Mouse (Mus musculus) midbrain, postnatal 0 days (tissue): ENCODE results near the gene Nudt19. TPM values are rescaled to one million over a fixed set of nuclear protein-coding genes. Genes with fewer than 3 reads are reported as not detected.
"Not testable (repeated sequence)": the region's sequence is repeated elsewhere in the genome, so short reads cannot be mapped to it uniquely, and the experiment has no call there.

Experiments
- ATAC-seq: fragments of 200-750 bp; cut with Nextera tagmentation; 2 replicates; pipeline ENCODE4 v1.8.0; 2017; ENCODE audit warnings: moderate number of reproducible peaks, mild to moderate bottlenecking, moderate TSS enrichment, moderate library complexity; ENCODE audit not compliant: low FRiP score
- DNase-seq: peaks from one replicate; pipeline ENCODE4 v3.0.0-alpha.2; 2015; ENCODE audit warnings: low spot score
- H3K27ac ChIP-seq: fragments of 300-500 bp; sonication (generic); 2 replicates; pipeline ENCODE4 v1.5.1; 2014; ENCODE audit warnings: low read depth, mild to moderate bottlenecking, low read length, mixed read lengths
- H3K27me3 ChIP-seq: fragments of 300-500 bp; sonication (generic); 2 replicates; pipeline ENCODE4 v1.6.1; 2014; ENCODE audit warnings: low read length, control low read depth, mixed read lengths; ENCODE audit not compliant: insufficient read depth
- H3K36me3 ChIP-seq: fragments of 300-500 bp; sonication (generic); 2 replicates; pipeline ENCODE4 v1.6.1; 2014; ENCODE audit warnings: low read length, control low read depth, mixed read lengths; ENCODE audit not compliant: insufficient read depth
- H3K4me1 ChIP-seq: fragments of 300-500 bp; sonication (generic); 2 replicates; pipeline ENCODE4 v1.6.1; 2014; ENCODE audit warnings: mild to moderate bottlenecking, control low read depth, antibody characterized with exemption, low read length, mixed read lengths; ENCODE audit not compliant: insufficient read depth
- H3K4me2 ChIP-seq: fragments of 300-500 bp; sonication (generic); 2 replicates; pipeline ENCODE4 v1.6.1; 2014; ENCODE audit warnings: low read depth, mild to moderate bottlenecking, low read length, mixed read lengths; ENCODE audit not compliant: poor library complexity, severe bottlenecking
- H3K4me3 ChIP-seq: fragments of 300-500 bp; sonication (generic); 2 replicates; pipeline ENCODE4 v1.5.1; 2014; ENCODE audit warnings: low read depth, mild to moderate bottlenecking, low read length, moderate library complexity
- H3K9ac ChIP-seq: fragments of 300-500 bp; sonication (generic); replicated peaks from 2 replicates; pipeline ENCODE4 v1.6.1; 2014; ENCODE audit warnings: mild to moderate bottlenecking, low read length, moderate library complexity, mixed read lengths; ENCODE audit not compliant: poor library complexity, severe bottlenecking
- H3K9me3 ChIP-seq: fragments of 300-500 bp; sonication (generic); 2 replicates; pipeline ENCODE4 v1.6.1; 2016; ENCODE audit warnings: low read length, control low read depth
- CTCF ChIP-seq: IDR thresholded peaks from 2 replicates; pipeline ENCODE4 v1.5.1; 2016; ENCODE audit warnings: antibody characterized with exemption, mild to moderate bottlenecking
- WGBS: fragments of 180-500 bp; shearing (Covaris S2); extraction: QIAGEN DNeasy Blood & Tissue Kit; methylation state at CpG from one replicate; pipeline ENCODE4 v1.1.7; 2014; 5-methylcytosine and 5-hydroxymethylcytosine counted together
- polyA plus RNA-seq: library from polyadenylated mRNA; unstranded; fragments of >200 nt; fragmentation: Nextera tagmentation; extraction: Ambion mirVana; gene quantifications from 2 replicates; pipeline ENCODE4 v1.2.1, GENCODE M21; 2015
- total RNA-seq: library from RNA; depleted of rRNA; stranded (reverse); fragments of >200 nt; gene quantifications from 2 replicates; pipeline ENCODE4 v1.2.3, GENCODE M21; 2014

The Nudt19 gene
- total and polyA plus RNA-seq, 2 experiments from 2014 or later = 49.3 to 128 TPM

DNA sequence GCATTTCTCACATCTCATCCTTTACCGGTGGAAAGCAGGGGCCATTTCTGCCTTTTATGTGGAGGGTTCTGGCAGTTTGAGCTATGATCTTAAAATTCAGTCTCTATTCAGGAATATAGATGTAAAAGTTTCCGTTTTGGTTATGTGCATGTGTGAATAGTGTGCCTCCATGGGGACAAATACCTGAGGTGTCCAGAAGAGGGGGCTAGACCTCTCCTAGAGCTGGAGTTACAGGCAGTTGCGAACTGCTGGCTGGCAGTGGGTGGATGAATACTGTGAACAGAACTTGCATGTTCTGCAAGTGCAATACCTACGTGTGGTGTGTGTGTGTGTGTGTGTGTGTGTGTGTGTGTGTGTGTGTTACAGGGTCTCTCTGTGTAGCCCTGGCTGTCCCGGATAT is 26.6 kb upstream of the Nudt19 start:
- Histone ChIP-seq H3K4me3 (no peak overlapping the region), H3K27ac (no peak overlapping the region), H3K36me3 (no peaks in the 10 kb centered on the region), H3K4me2 (no peak overlapping the region), H3K9ac (no peak overlapping the region), H3K4me1 (peaks cover 8% of the 10 kb centered on the region), H3K9me3 (no peaks in the 10 kb centered on the region), H3K27me3 (peaks cover 30% of the 10 kb centered on the region)
- peak; percentile 33 for TF ChIP-seq CTCF
- ATAC-seq (no peak), DNase-seq (no peak)
- WGBS = 77% methylated on average over 5 of the region's 5 CpGs

DNA sequence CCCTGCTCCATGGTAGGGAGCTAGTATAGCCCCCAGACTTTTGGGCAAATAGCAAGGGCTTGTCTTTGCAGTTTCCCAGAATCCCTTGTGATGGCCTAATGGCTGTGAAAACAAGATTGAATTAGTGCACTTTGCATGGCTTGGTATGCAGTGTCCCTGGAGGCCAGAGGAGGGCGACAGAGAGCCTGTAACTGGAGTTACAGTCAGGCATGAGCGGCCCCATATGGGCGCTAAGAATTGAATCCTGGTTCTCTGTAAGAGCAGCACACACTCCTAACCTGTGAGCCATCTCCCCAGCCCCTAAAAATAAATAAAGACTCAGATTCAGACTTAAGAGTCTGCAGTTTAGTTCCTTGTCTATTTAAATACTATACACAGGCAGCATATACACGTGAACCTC is 23.7 kb upstream of the Nudt19 start:
- Histone ChIP-seq H3K4me1 (no peaks in the 10 kb centered on the region), H3K27me3 (peaks cover 28% of the 10 kb centered on the region), H3K36me3 (no peaks in the 10 kb centered on the region), H3K4me2 (no peak overlapping the region), H3K9me3 (no peaks in the 10 kb centered on the region), H3K9ac (no peak overlapping the region), H3K27ac (no peak overlapping the region), H3K4me3 (no peak overlapping the region)
- WGBS = 31% methylated on average over 4 of the region's 4 CpGs
- peak; percentile 66 for TF ChIP-seq CTCF
- ATAC-seq (no peak), DNase-seq (peak; percentile 32)

DNA sequence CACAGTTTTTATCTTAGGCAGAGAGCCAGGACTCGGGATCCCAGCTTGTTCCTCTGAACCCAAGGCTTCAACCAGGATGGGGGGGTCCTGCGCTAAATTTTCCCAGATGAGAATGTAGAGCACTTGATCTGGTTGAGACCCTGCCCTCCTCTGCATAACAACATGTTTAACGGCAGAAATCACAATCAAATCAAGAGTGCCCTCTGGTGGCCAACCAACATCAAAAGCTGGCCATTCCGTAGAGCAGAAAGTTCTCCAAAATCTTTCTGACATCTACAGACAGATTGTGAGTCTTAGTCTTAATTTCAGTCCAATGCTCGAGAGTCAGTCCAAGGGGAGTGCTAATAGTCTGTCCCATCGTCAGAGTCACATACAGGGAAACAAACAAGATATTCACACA is 14.8 kb upstream of the Nudt19 start:
- 18% methylated on average over 6 of the region's 6 CpGs for WGBS
- H3K9me3 ChIP-seq, H3K4me3 ChIP-seq, H3K4me2 ChIP-seq, H3K36me3 ChIP-seq, DNase-seq, H3K27ac ChIP-seq, H3K27me3 ChIP-seq, H3K4me1 ChIP-seq, H3K9ac ChIP-seq, ATAC-seq: not testable (repeated sequence)
- peak; percentile 48 for TF ChIP-seq CTCF

DNA sequence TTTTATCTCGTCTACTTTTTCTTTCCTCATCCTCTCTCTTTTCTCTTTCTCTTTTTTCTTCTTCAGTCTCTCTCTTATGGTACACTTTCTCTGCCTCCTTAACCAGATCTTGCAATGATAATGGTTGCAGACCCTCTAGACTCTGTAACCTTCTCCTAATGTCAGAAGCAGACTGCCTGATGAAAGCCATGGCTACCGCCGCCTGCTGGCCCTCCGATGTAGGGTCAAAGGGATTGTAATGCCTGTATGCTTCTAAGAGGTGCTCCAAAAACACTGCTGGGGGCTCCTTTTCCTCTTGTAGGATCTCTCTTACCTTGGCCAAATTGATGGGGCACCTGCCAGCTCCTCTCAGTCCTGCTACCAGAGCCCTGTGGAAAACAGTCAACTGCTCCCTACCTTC is 13.6 kb upstream of the Nudt19 start:
- H3K27ac ChIP-seq, H3K9me3 ChIP-seq, DNase-seq, H3K4me2 ChIP-seq, H3K36me3 ChIP-seq, ATAC-seq, H3K27me3 ChIP-seq, H3K9ac ChIP-seq, H3K4me3 ChIP-seq, H3K4me1 ChIP-seq: not testable (repeated sequence)
- 90% methylated on average over 4 of the region's 4 CpGs for WGBS

DNA sequence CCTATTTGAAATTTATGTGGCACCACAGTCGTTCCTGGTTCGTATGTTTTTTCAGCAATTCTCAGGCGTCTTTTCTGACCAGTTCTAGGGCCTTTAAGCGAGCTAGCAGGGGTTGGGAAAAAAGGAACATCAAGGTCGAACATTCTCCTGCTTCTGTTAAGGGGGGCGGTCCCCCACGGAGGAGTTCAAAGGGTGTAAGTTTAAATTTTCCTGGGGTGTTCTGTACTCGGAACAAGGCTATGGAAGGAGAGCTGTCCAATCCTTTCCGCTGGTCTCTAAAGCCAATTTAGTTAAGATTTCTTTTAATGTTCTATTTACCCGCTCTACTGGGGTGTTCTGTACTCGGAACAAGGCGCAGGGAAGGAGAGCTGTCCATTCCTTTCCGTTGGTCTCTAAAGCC is 9.9 kb upstream of the Nudt19 start:
- 82% methylated on average over 13 of the region's 13 CpGs for WGBS
- H3K4me1 ChIP-seq, H3K4me2 ChIP-seq, H3K36me3 ChIP-seq, H3K4me3 ChIP-seq, H3K9ac ChIP-seq, ATAC-seq, H3K27me3 ChIP-seq, H3K27ac ChIP-seq, DNase-seq, H3K9me3 ChIP-seq: not testable (repeated sequence)

DNA sequence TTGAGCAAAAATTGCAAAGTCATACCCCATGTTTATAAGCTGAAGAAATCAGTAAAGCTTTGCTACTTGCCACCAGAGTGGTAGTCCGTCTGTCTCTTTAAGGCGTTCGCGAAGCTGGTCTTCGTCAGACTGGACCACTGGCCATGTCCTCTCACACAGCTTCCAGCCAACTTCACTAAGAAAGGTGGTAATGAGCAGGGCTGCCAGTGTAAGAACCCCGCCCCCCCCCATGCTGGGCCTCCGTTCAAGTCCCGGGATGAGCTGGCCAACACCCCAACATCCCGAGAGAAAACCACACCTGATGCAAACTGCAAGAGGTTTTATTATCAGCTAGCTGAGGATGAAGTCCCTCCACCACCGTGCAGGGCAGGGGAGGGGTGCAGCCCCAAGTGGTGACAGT is 8.8 kb upstream of the Nudt19 start:
- not testable (repeated sequence) for H3K4me1 ChIP-seq, ATAC-seq, H3K9me3 ChIP-seq, DNase-seq, H3K27ac ChIP-seq, H3K4me2 ChIP-seq, H3K27me3 ChIP-seq, H3K4me3 ChIP-seq, H3K9ac ChIP-seq, H3K36me3 ChIP-seq
- WGBS = 86% methylated on average over 10 of the region's 10 CpGs
